Mouse (Mus musculus) C2C12 (cell line): Measurements from ENCODE around the gene Gpm6b. TPM values are rescaled to one million over a fixed set of nuclear protein-coding genes. Genes with fewer than 3 reads are reported as not detected.

Source experiments
- H3K27me3 ChIP-seq: one replicate; pipeline ENCODE4 v1.6.1; 2011; ENCODE audit not compliant: control insufficient read depth, insufficient read depth, insufficient read length
- H3K36me3 ChIP-seq: one replicate; pipeline ENCODE4 v1.6.1; 2011; ENCODE audit not compliant: control insufficient read depth, insufficient read depth
- H3K4me3 ChIP-seq: one replicate; pipeline ENCODE4 v1.5.1; 2011; ENCODE audit warnings: mild to moderate bottlenecking, control low read depth; ENCODE audit not compliant: poor library complexity, insufficient read depth, severe bottlenecking
- H3K79me2 ChIP-seq: one replicate; pipeline ENCODE4 v1.6.1; 2011; ENCODE audit not compliant: control insufficient read depth, insufficient read depth
- H3K79me3 ChIP-seq: one replicate; pipeline ENCODE4 v1.6.1; 2011; ENCODE audit warnings: low read depth, control low read depth
- H3ac ChIP-seq: one replicate; pipeline ENCODE3; 2011; ENCODE audit warnings: low read depth; ENCODE audit not compliant: control insufficient read depth, insufficient read length
- CEBPB ChIP-seq: IDR thresholded peaks from one replicate; pipeline ENCODE4 v1.6.1; 2011; ENCODE audit warnings: low read depth, mild to moderate bottlenecking, control low read depth, moderate library complexity
- CTCF ChIP-seq: IDR thresholded peaks from one replicate; pipeline ENCODE4 v1.5.1; 2011; ENCODE audit not compliant: control insufficient read depth, insufficient read depth, insufficient read length
- FOSL1 ChIP-seq: IDR thresholded peaks from one replicate; pipeline ENCODE4 v1.8.0; 2011; ENCODE audit warnings: mild to moderate bottlenecking, low read length; ENCODE audit not compliant: poor library complexity, insufficient read depth, severe bottlenecking
- MAX ChIP-seq: IDR thresholded peaks from one replicate; pipeline ENCODE4 v1.6.1; 2011; ENCODE audit warnings: mild to moderate bottlenecking, control low read depth
- MYOD1 ChIP-seq: IDR thresholded peaks from one replicate; pipeline ENCODE4 v1.6.1; 2011; ENCODE audit warnings: low read depth; ENCODE audit not compliant: control insufficient read depth, insufficient read length
- MYOG ChIP-seq: IDR thresholded peaks from one replicate; pipeline ENCODE4 v1.6.1; 2011; ENCODE audit not compliant: control insufficient read depth, insufficient read length; ENCODE audit errors: extremely low read depth
- USF1 ChIP-seq: IDR thresholded peaks from one replicate; pipeline ENCODE4 v1.6.1; 2011; ENCODE audit warnings: low read depth, mild to moderate bottlenecking, control low read depth, moderate library complexity
- polyA plus RNA-seq: library from polyadenylated mRNA; unstranded; fragments of >200 nt; fragmentation: generic; extraction: Trizol; gene quantifications from one replicate; pipeline ENCODE4 v1.2.1, GENCODE M21; 2012; ENCODE audit warnings: missing spikeins

Gpm6b gene
- polyA plus RNA-seq, 1 experiment, result 0.73 TPM

GRCm38 (mm10) chrX:166353412-166353811 lies 114.7 kb downstream of the Gpm6b start:
- Histone ChIP-seq H3ac (no peak overlapping the region), H3K79me3 (no peaks in the 10 kb centered on the region), H3K79me2 (no peaks in the 10 kb centered on the region), H3K4me3 (no peak overlapping the region), H3K27me3 (no peaks in the 10 kb centered on the region), H3K36me3 (no peaks in the 10 kb centered on the region)
- no peak for TF ChIP-seq FOSL1
- no peak for TF ChIP-seq MYOG
- TF ChIP-seq CEBPB, result no peak
- no peak for TF ChIP-seq MAX
- TF ChIP-seq CTCF, result no peak
- no peak for TF ChIP-seq USF1
- no peak for TF ChIP-seq MYOD1

GRCm38 (mm10) chrX:166354913-166355312 lies 116.2 kb downstream of the Gpm6b start:
- Histone ChIP-seq H3K4me3 (no peak overlapping the region), H3K36me3 (no peaks in the 10 kb centered on the region), H3K27me3 (no peaks in the 10 kb centered on the region), H3K79me3 (no peaks in the 10 kb centered on the region), H3K79me2 (no peaks in the 10 kb centered on the region), H3ac (no peak overlapping the region)
- TF ChIP-seq CTCF (no peak), CEBPB (no peak), MAX (no peak)

- Histone ChIP-seq H3K79me2 (no peaks in the 10 kb centered on the region), H3K27me3 (no peaks in the 10 kb centered on the region), H3K36me3 (no peaks in the 10 kb centered on the region), H3K79me3 (no peaks in the 10 kb centered on the region), H3K4me3 (no peak overlapping the region), H3ac (no peak overlapping the region)
- TF ChIP-seq USF1, result no peak
- TF ChIP-seq CEBPB, result no peak
- TF ChIP-seq MAX, result no peak
- no peak for TF ChIP-seq FOSL1
- no peak for TF ChIP-seq CTCF
- TF ChIP-seq MYOD1, result no peak
- TF ChIP-seq MYOG, result no peak
These were observed 117.6 kb downstream of the Gpm6b start for GRCm38 (mm10) chrX:166356276-166356675.

GRCm38 (mm10) chrX:166358955-166359354 lies 120.2 kb downstream of the Gpm6b start:
- no peak for TF ChIP-seq CEBPB
- H3K79me3 ChIP-seq, result no peaks in the 10 kb centered on the region
- no peak overlapping the region for H3ac ChIP-seq
- no peaks in the 10 kb centered on the region for H3K36me3 ChIP-seq
- no peak overlapping the region for H3K4me3 ChIP-seq
- no peaks in the 10 kb centered on the region for H3K79me2 ChIP-seq
- no peaks in the 10 kb centered on the region for H3K27me3 ChIP-seq

GRCm38 (mm10) chrX:166359927-166360440 lies 121.3 kb downstream of the Gpm6b start:
- no peaks in the 10 kb centered on the region for H3K79me2 ChIP-seq
- H3K79me3 ChIP-seq, result no peaks in the 10 kb centered on the region
- H3K36me3 ChIP-seq, result no peaks in the 10 kb centered on the region
- H3K4me3 ChIP-seq, result no peak overlapping the region
- no peaks in the 10 kb centered on the region for H3K27me3 ChIP-seq
- H3ac ChIP-seq, result no peak overlapping the region
- no peak for TF ChIP-seq MYOG

GRCm38 (mm10) chrX:166360455-166360854 lies 121.7 kb downstream of the Gpm6b start:
- Histone ChIP-seq H3K79me2 (no peaks in the 10 kb centered on the region), H3ac (no peak overlapping the region), H3K27me3 (no peaks in the 10 kb centered on the region), H3K79me3 (no peaks in the 10 kb centered on the region), H3K36me3 (no peaks in the 10 kb centered on the region), H3K4me3 (no peak overlapping the region)
- TF ChIP-seq CTCF (no peak), MYOG (no peak), MAX (no peak), MYOD1 (no peak), FOSL1 (no peak), CEBPB (no peak), USF1 (no peak)
